Mouse (Mus musculus): ENCODE measurements at regions not wholly inside any gene's neighbourhood (a gene's known extent, or its start where the extent isn't known, plus 50 kb on each side); places are given as distances from the start of the nearest gene placed in this dataset.

DNA sequence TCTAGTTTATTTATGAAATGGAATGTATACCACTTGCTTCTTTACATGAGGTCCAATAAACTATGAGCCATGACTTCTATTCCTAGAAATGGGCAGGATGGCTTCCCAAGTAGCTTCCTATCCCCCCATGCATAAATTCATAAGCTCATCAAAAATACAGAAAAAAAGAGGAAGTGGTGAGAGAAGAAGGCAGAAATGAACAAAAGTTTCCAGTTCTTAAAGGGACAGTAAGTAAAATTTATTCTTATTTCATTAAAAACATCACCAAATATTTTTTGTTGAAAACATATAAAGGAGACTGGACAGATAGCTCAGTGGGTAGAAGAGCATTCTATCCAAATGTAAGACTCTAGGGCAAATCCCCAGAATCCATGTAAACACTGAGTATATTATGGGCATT, 554.0 kb upstream of the Klf4 start:
- ATAC-seq (ENCODE audit: low FRiP score, low read depth) (no peak), DNase-seq (ENCODE audit: low spot score) (no peak)
- TF ChIP-seq POLR2A (IDR thresholded peaks at IDR 0.05; ENCODE audit: borderline replicate concordance, extremely low read depth, insufficient read depth, insufficient read length), result no peak
- no peak overlapping the region for H3K4me3 ChIP-seq (replicated peaks; ENCODE audit: low read length)
- H3K36me3 ChIP-seq (ENCODE audit: control insufficient read depth, insufficient read depth, low read length), result no peaks in the 10 kb centered on the region
- H3K4me2 ChIP-seq (replicated peaks; ENCODE audit: low read depth, low read length, severe bottlenecking), result no peak overlapping the region
- no peaks in the 10 kb centered on the region for H3K27me3 ChIP-seq (ENCODE audit: control insufficient read depth, insufficient read depth, low read length)
- no peaks in the 10 kb centered on the region for H3K9me3 ChIP-seq (ENCODE audit: control insufficient read depth, low read length)
- no peak overlapping the region for H3K27ac ChIP-seq (replicated peaks; ENCODE audit: low read depth, low read length)
- no peaks in the 10 kb centered on the region for H3K4me1 ChIP-seq (ENCODE audit: control insufficient read depth, insufficient read depth, low read length)
- H3K9ac ChIP-seq (ENCODE audit: low read depth, low read length, severe bottlenecking), result no peak overlapping the region

- TF ChIP-seq POLR2A (IDR thresholded peaks at IDR 0.05; ENCODE audit: borderline replicate concordance, extremely low read depth, insufficient read depth, insufficient read length), result no peak
- no peaks in the 10 kb centered on the region for H3K36me3 ChIP-seq (ENCODE audit: control insufficient read depth, insufficient read depth, low read length)
- 81% methylated on average over 1 of the region's 1 CpGs for WGBS
- no peak overlapping the region for H3K4me2 ChIP-seq (replicated peaks; ENCODE audit: low read depth, low read length, severe bottlenecking)
- DNase-seq (ENCODE audit: low spot score) (no peak), ATAC-seq (ENCODE audit: low FRiP score, low read depth) (no peak)
- H3K27ac ChIP-seq (replicated peaks; ENCODE audit: low read depth, low read length), result no peak overlapping the region
- no peaks in the 10 kb centered on the region for H3K4me1 ChIP-seq (ENCODE audit: control insufficient read depth, insufficient read depth, low read length)
- H3K4me3 ChIP-seq (replicated peaks; ENCODE audit: low read length), result no peak overlapping the region
- no peaks in the 10 kb centered on the region for H3K9me3 ChIP-seq (ENCODE audit: control insufficient read depth, low read length)
- H3K9ac ChIP-seq (ENCODE audit: low read depth, low read length, severe bottlenecking), result no peak overlapping the region
- no peaks in the 10 kb centered on the region for H3K27me3 ChIP-seq (ENCODE audit: control insufficient read depth, insufficient read depth, low read length)
Observed at GRCm38 (mm10) chr4:56084205-56084604, 551.9 kb upstream of the Klf4 start.

- TF ChIP-seq POLR2A (IDR thresholded peaks at IDR 0.05; ENCODE audit: borderline replicate concordance, extremely low read depth, insufficient read depth, insufficient read length), result no peak
- no peaks in the 10 kb centered on the region for H3K27me3 ChIP-seq (ENCODE audit: control insufficient read depth, insufficient read depth, low read length)
- 75% methylated on average over 5 of the region's 5 CpGs for WGBS
Observed at GRCm38 (mm10) chr4:56082411-56082810, 550.1 kb upstream of the Klf4 start.

DNA sequence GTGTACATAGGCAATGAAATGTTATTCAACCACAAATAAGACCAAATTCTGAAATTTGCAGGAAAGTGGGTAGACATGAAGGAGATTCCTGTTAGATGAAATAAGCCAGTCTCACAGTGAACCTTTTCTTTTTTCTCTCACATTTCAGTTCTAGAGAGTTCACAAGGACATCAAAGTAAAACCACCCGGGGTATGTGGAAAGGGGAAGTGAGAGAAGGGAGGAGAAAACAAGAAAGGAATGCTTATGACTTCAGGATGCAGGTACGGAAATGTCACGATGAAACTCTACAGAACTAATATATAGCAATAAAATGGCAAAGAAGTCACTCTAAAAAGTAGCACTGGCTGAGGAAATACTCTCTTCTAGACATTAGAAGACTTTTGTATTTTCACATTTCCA, 548.7 kb upstream of the Klf4 start:
- H3K4me2 ChIP-seq (replicated peaks; ENCODE audit: low read depth, low read length, severe bottlenecking), result no peak overlapping the region
- H3K27ac ChIP-seq (replicated peaks; ENCODE audit: low read depth, low read length), result no peak overlapping the region
- no peaks in the 10 kb centered on the region for H3K9me3 ChIP-seq (ENCODE audit: control insufficient read depth, low read length)
- no peak for DNase-seq (ENCODE audit: low spot score)
- no peaks in the 10 kb centered on the region for H3K4me1 ChIP-seq (ENCODE audit: control insufficient read depth, insufficient read depth, low read length)
- no peaks in the 10 kb centered on the region for H3K36me3 ChIP-seq (ENCODE audit: control insufficient read depth, insufficient read depth, low read length)
- H3K27me3 ChIP-seq (ENCODE audit: control insufficient read depth, insufficient read depth, low read length), result no peaks in the 10 kb centered on the region
- TF ChIP-seq POLR2A (IDR thresholded peaks at IDR 0.05; ENCODE audit: borderline replicate concordance, extremely low read depth, insufficient read depth, insufficient read length), result no peak
- no peak overlapping the region for H3K9ac ChIP-seq (ENCODE audit: low read depth, low read length, severe bottlenecking)
- WGBS, result 55% methylated on average over 3 of the region's 3 CpGs
- ATAC-seq (ENCODE audit: low FRiP score, low read depth), result no peak
- H3K4me3 ChIP-seq (replicated peaks; ENCODE audit: low read length), result no peak overlapping the region

More at GRCm38 (mm10) chr4:56082411-56082810, 550.1 kb upstream of the Klf4 start:
- Histone ChIP-seq H3K9me3 (ENCODE audit: control insufficient read depth, low read length) (no peaks in the 10 kb centered on the region), H3K9ac (ENCODE audit: low read depth, low read length, severe bottlenecking) (no peak overlapping the region), H3K27ac (replicated peaks; ENCODE audit: low read depth, low read length) (no peak overlapping the region), H3K4me3 (replicated peaks; ENCODE audit: low read length) (no peak overlapping the region), H3K4me2 (replicated peaks; ENCODE audit: low read depth, low read length, severe bottlenecking) (no peak overlapping the region), H3K4me1 (ENCODE audit: control insufficient read depth, insufficient read depth, low read length) (no peaks in the 10 kb centered on the region), H3K36me3 (ENCODE audit: control insufficient read depth, insufficient read depth, low read length) (no peaks in the 10 kb centered on the region)
- DNase-seq (ENCODE audit: low spot score) (no peak), ATAC-seq (ENCODE audit: low FRiP score, low read depth) (no peak)

- TF ChIP-seq POLR2A (IDR thresholded peaks at IDR 0.05; ENCODE audit: borderline replicate concordance, extremely low read depth, insufficient read depth, insufficient read length), result no peak
- H3K27ac ChIP-seq (replicated peaks; ENCODE audit: low read depth, low read length), result no peak overlapping the region
- no peak overlapping the region for H3K4me2 ChIP-seq (replicated peaks; ENCODE audit: low read depth, low read length, severe bottlenecking)
- no peak for ATAC-seq (ENCODE audit: low FRiP score, low read depth)
- H3K27me3 ChIP-seq (ENCODE audit: control insufficient read depth, insufficient read depth, low read length), result no peaks in the 10 kb centered on the region
- H3K4me3 ChIP-seq (replicated peaks; ENCODE audit: low read length), result no peak overlapping the region
- no peaks in the 10 kb centered on the region for H3K9me3 ChIP-seq (ENCODE audit: control insufficient read depth, low read length)
- no peaks in the 10 kb centered on the region for H3K36me3 ChIP-seq (ENCODE audit: control insufficient read depth, insufficient read depth, low read length)
- no peak overlapping the region for H3K9ac ChIP-seq (ENCODE audit: low read depth, low read length, severe bottlenecking)
- whole genome bisulfite sequencing, result 85% methylated on average over 6 of the region's 6 CpGs
- no peaks in the 10 kb centered on the region for H3K4me1 ChIP-seq (ENCODE audit: control insufficient read depth, insufficient read depth, low read length)
- DNase-seq (ENCODE audit: low spot score), result no peak
Observed at GRCm38 (mm10) chr4:56070664-56071334, 538.5 kb upstream of the Klf4 start.

GRCm38 (mm10) chr4:56068859-56069258, 536.6 kb upstream of the Klf4 start:
- H3K4me1 ChIP-seq (ENCODE audit: control insufficient read depth, insufficient read depth, low read length), result no peaks in the 10 kb centered on the region
- DNase-seq (ENCODE audit: low spot score), result no peak
- H3K36me3 ChIP-seq (ENCODE audit: control insufficient read depth, insufficient read depth, low read length), result no peaks in the 10 kb centered on the region
- no peak overlapping the region for H3K4me3 ChIP-seq (replicated peaks; ENCODE audit: low read length)
- WGBS, result 92% methylated on average over 4 of the region's 4 CpGs
- no peaks in the 10 kb centered on the region for H3K9me3 ChIP-seq (ENCODE audit: control insufficient read depth, low read length)
- no peak overlapping the region for H3K27ac ChIP-seq (replicated peaks; ENCODE audit: low read depth, low read length)
- H3K9ac ChIP-seq (ENCODE audit: low read depth, low read length, severe bottlenecking), result no peak overlapping the region
- no peak for TF ChIP-seq POLR2A (IDR thresholded peaks at IDR 0.05; ENCODE audit: borderline replicate concordance, extremely low read depth, insufficient read depth, insufficient read length)
- ATAC-seq (ENCODE audit: low FRiP score, low read depth), result no peak
- no peak overlapping the region for H3K4me2 ChIP-seq (replicated peaks; ENCODE audit: low read depth, low read length, severe bottlenecking)
- H3K27me3 ChIP-seq (ENCODE audit: control insufficient read depth, insufficient read depth, low read length), result no peaks in the 10 kb centered on the region

Data from limb, embryonic 14.5 days (tissue).